Mouse (Mus musculus): Measurements from ENCODE around the gene Gdf5.

GRCm38 (mm10) chr2:155914684-155915083, 30.5 kb downstream of the Gdf5 start:
- TF ChIP-seq CTCF (IDR thresholded peaks at IDR 0.05; ENCODE audit: insufficient read depth, low read length), result no peak
- TF ChIP-seq POLR2A (IDR thresholded peaks at IDR 0.05; ENCODE audit: borderline replicate concordance, extremely low read depth, low read depth, low read length), result no peak
